Mouse (Mus musculus) testis, postnatal 14 days (tissue): ENCODE data around the gene Epb41l4b.

Experiments used
- DNase-seq: peaks from one replicate; pipeline ENCODE4 v3.0.0; 2021; ENCODE audit warnings: low spot score

Gene Epb41l4b

DNA sequence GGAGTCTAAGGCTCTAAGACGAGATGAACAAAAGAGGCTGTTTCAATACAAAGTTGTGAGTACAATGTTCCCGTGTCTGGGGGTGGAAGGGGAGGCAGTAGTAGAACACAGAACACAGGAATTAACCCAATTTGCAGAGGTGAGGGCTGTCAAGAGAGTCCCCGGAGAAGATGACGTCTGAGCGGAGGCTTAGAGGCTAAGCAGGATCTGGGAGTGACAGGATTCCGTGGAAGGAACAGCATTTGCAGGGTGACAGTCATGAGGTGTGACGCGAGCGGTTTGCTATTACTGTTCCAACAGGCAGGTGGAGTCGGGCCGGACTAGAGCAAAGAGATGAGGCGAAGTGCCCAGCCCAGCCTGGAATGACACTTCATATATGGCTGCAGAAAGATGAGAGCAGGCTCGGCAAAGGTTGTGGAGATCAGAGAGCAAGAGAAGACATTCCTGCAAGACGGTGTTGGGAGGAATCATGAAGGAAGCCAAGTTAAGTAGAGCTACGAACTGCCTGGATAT lies 82.9 kb downstream of the Epb41l4b start:
- no peak for DNase-seq

DNA sequence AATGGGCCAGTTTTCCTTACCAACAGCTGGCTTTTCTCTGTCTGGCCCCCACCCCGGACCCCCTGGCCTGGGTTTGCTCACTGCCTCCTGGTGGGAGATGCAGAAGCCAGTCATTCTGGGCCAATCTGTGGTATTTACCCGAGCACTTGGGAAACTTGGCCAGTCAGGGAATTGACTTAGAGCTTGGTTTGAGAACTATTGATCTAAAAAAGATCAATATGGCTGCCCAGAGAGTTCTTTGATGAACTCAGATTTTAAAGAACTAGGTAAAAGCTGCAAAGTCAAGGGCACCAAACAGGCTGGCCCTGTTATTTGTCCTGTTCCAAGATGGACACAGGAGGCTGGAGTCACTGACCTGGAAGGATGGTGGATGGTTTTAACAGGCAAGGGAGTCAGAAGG lies 84.6 kb downstream of the Epb41l4b start:
- no peak for DNase-seq

DNA sequence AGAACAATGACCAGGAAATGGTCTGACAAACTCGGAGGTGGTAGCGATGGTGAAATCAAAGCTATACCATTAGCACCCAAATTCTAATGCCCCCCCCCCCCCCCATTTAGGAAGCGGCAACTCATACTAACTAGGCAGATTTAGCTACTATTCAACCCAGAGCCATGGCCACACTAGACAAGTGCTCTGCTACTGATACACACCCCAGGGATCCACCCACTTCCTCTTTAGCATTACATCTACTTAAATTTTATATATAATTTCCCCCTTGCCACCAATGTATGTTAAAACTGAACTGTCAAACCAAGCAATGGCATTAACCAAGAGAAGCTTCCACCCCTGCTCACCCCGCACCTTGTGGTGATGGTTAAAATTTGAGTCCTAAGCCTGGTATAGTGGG lies 85.6 kb downstream of the Epb41l4b start:
- no peak for DNase-seq

DNA sequence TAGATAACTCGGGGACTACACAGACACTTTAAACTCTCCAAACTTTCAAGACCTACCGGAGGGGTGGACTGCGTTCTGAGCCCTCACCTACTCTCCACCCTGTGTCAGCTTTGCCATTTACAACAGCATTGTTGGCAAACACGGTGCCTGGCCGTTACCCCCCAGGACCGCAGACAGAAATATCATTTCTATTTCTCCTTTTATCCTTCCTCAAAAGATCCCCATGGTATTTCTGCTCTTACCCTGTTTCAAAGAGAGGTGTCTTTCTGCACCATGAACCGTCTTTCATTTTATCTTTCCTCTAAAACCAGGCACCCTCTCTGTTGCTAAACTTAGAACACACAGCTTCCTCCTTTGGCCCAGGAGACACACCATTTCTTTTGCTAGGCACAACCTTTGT lies 87.6 kb downstream of the Epb41l4b start:
- DNase-seq: no peak

DNA sequence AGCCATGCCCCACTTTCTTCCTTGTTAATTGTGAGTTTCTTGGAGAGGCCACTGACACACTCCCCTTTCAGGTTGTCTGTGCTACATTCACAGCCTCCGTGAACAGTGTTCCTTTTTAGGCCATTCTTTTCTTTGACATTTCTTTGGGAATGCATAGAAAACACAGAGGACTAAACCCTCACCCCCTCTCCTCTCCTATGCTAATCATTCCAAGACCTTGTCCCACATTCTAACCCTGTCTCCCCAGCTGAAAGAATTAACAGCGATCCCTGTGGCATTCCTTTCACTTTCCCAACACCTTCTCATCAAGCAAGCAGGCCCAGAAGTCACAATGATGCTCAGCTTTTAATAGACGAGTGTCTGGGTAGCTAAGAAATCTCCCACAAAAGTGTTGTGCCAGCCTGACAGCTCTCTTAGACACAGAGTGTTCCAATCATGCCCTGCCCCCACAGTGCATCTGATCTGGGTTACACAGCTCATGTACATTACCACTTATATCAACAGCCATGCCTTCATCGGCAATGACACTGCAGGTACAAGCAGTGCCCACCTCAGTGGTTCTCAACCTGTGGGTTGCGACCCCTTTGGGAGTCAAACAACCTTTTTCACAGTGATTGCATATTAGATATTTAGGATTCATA lies 93.8 kb downstream of the Epb41l4b start:
- no peak for DNase-seq

DNA sequence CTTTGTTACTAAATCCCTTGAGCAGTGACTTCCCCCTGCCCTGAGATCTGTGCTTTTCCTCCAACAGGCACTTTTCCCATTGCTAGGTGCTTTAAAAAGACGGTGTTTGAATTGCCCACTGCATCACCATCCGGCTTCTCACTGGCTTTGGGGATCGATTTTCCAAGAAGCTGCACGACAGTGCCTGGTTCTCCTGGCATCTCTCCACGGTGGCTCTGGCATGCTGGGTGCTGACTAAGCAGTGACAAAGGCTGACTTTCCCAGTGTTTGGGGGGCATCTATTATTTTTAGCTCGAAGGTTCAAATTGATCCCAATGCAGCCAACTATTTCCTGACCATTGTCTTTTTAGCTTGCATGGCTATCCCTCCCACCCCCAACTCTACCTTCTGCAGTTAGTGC lies 94.7 kb downstream of the Epb41l4b start:
- DNase-seq: no peak

DNA sequence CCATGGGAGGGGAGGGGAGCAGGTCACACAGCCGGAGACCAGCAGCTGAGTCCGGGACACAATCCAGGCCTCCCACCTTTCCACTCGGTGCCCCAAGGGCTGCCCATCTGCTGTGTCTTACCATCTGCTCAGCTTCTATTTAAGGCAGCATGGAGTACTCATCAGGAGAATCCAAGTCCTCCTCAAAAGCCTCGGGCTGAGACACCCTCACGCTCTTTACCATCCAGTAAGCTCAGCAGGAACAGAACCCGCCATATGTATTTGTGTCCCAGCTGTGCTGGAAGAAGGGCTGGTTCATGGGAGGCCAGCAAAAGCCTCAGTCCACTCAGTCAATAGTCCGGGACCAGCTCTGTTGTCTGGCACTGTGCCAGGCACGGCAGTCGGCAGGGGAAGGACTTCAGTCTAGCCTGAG lies 97.1 kb downstream of the Epb41l4b start:
- no peak for DNase-seq

DNA sequence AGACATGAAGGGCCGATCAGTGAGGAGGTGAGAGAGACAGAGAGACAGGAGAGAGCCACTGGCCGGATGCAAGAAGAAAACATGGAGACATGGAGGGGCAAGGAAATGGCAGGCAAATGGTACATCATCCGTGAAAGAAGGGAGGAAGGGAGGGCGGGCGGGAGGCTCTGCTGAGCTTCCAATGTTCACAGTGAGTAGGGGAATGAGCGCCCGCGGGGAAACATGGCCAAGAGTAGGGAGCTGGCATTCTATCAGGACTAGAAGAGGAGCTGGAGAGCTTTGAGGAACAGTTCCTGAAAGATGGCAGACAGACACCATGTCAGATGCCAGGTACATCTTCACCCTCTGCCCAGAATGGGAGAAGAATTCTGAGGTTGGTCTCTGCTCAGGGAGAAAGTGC lies 99.6 kb downstream of the Epb41l4b start:
- DNase-seq: no peak

DNA sequence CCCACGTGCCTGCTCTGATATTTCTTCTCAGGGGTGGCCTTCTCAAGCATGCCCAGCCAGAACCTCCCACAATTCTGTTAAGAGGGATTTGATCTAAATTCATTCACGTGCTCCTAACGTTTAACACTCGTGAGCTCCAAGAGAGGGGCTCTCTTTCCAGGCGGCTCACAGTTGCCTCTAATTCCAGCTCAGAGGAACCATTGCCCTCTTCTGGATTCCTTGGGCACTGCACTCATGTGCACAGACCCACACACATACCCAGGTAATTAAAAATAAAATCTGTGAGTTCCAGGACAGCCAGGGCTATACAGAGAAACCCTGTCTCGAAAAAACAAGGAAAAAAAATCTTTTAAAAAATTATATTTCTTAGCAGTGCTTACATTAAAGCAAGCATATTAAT lies 101.6 kb downstream of the Epb41l4b start:
- DNase-seq: no peak

DNA sequence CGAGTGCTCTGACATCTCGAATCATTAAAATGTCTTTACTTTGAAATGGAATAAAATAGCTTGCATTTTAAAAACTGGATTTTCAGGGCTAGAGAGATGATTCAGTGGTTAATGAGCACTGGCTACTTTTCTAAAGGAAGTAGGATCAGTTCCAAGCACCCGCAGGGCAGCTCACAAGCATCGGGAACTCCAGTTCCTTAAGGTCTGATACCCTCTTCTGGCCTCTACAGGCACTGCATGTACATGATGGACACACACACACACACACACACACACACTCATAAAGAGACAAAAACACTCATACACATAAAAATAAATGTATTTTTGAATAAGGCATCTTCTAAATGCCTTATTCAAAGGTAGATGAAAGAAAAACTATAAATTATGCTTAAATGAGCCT lies 102.0 kb downstream of the Epb41l4b start:
- no peak for DNase-seq

DNA sequence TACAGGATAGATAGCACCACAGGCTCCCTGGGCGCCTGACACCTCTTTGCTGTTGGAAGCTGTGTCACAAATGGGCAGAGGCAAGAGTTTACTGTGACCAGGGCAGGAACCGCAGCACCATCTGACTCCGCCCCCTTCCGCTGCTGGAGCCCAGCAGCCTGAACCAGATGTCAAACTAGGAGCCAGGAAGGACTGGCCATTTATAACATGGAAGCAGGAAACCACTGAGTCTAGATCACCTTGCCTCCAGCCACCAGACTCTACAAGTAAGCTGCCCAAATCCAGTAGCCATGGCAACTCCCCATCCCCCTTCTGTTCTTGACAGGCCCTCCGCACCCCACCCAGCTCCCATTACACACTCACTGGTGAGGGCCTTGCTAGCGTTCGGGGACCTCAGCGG lies 102.8 kb downstream of the Epb41l4b start:
- DNase-seq: no peak

DNA sequence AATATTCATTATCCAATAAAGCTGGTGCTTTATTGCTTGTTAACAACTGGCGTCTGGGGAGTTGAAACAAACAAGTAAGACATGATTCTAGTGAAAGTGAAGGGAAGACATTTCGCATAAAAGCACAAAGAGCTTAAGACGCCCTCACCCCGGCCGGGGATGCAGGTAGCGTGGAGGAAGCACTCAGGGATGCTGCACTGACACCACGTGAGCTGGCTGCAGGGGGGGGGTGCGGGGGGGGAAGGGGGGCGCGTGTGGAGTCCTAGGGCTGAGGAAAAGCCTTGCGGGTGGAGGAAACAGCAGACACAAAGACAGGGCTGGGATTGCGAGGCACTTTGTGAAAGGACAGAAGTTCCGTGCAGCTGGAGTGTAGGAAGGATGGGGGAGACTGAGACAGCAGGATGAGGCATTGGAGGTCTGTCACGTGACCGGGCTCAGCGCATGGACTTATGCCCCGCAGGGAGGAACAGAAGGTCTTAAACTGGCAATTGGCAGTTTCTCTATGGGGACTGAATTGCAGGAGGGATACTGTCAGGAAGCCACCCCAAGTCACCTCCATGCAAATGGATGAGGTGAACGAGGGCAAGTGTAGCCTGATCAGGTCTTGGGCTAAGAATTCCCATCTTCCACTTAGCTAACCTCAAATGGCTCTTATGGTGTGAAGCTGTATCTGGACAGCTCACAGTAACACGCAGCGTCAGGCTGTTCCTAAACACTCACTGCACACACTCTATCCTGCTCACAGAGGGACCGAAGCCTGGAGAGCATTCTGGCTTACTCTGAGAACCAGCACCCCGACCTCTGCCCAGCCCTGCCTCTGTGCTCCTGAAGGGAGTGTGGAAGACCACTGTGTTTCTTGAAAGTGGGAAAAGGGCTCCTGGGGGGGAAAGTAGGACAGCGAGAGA lies 103.9 kb downstream of the Epb41l4b start:
- DNase-seq: no peak

DNA sequence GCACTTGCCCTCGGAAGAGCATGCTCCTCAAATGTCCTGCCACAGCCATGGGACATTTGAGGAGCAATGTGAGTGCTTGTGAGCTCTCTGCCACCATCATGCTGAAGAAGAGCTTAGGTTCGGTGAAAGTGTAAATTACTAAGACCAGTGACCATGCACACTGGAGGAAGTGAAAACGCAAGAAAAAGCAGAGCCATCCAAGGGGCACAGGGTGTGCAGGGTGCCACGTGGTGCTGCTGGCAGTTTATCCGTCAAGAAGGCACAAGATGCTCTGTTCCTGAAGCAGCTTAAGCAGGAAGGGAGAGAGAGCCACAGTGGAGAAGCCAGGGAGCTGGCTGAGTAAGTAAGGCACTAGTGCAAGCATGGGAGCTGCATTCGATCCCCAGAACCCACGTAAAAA lies 105.7 kb downstream of the Epb41l4b start:
- DNase-seq: no peak

DNA sequence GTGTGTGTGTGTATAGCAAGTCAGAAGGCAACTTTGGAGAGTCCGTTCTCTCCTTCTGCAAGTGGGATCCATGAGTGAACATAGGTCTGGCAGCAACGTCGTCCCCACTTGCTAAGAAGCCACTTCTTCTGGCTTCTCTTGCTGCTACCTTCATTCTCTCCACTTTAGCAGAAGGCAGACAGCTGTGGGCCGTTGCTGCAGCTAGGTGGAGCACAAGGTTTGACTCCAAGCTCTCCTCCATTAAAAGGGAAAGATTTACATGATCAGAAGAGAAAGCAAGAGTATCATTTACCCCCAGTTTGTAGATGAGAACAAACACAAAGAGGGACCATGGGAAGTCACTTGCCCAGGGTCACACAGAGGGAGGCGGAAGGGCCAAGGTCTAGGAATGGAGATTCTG lies 109.1 kb downstream of the Epb41l4b start:
- no peak for DNase-seq

DNA sequence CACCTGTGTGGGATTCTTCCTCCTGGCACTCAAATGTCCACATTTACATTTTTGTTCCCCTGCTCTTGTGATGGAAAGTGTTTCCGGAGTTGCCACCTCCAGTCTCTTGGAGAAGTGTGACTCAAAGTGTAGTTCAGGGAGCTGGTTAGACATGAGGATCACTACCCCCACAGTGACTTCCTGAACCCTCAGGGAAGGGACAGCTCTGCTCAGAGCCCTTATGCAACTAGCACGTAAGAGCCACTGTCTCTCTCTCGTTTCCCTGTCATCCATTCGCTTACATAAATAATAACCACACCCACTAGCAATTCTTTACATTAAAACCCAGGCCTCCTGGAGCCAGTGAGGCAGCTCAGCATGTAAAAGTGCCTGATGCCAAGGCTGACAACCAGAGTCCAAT lies 111.8 kb downstream of the Epb41l4b start:
- DNase-seq: no peak

DNA sequence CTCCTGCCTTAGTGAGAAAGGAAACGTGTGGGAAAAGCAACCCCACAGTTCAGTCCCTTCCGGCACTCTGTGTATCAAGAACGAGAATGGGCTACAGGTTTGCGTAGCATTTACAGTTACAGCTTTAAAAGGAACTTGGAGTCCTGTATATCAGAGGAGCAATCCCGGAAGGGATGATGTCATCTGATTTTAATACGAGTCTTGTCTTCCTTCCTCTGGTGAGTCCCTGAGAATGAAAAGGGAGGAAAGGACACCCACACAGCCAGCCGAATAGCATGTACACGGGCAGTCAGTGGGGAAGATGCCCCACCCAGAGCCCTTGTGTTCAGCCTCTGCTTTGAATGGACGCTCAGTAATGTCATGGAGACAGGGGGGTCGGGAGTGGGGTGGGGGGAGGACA lies 115.3 kb downstream of the Epb41l4b start:
- DNase-seq: no peak

DNA sequence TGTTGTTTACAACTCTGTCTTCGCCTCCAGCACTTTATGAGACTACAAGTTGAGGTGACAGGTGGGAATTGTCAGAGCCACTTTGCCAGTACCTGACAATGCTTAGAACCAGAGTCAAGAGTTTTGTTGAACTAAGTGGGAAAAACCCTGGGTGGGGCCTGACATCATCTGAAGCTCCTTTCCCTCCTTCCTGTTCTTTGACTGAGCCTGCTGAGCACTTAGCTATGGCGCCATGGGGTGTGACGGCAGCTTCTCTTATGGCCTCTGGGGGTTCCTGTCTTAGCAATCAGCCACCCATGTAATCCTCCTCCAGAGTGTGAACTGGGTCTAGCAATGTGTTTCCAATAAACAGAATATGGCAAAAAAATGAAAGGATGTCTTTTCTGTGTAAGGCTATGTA lies 119.7 kb downstream of the Epb41l4b start:
- no peak for DNase-seq

DNA sequence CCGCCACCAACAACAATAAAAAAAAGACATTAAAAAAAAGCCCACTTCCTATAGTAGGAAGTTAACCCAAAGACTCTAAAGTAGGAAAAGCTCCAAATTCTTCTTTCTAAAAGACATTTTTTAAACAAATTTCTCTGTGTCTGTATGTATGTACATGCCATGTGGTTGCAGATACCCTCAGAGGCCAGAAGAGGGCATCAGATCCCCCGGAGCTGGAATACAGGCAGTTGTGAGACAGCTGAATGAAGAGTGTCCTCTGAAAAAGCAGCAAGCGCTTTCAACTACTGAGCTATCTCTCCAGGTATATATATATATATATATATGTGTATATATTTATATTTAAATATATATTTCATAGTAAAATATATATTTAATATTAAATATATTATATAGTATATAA lies 121.9 kb downstream of the Epb41l4b start:
- DNase-seq: no peak

DNA sequence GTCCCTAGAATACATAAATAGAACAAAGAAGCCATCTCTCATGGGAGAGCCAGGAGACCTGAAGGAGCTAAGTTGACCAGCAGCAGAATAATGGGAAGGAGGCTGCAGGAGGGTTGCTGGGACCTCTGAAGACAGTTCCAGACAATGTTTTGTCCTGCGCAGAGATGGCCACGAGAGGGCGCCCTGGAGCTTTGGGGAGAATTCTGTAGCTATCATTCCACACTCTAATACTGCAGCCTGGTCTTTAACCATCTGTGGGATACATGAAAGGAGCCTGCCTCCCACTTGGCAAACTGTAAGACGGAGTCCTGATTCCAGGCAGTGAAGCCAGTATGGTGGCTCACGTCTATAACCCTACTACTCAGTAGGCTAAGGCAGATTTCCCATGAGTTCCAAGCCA lies 126.0 kb downstream of the Epb41l4b start:
- peak; percentile 40 for DNase-seq

DNA sequence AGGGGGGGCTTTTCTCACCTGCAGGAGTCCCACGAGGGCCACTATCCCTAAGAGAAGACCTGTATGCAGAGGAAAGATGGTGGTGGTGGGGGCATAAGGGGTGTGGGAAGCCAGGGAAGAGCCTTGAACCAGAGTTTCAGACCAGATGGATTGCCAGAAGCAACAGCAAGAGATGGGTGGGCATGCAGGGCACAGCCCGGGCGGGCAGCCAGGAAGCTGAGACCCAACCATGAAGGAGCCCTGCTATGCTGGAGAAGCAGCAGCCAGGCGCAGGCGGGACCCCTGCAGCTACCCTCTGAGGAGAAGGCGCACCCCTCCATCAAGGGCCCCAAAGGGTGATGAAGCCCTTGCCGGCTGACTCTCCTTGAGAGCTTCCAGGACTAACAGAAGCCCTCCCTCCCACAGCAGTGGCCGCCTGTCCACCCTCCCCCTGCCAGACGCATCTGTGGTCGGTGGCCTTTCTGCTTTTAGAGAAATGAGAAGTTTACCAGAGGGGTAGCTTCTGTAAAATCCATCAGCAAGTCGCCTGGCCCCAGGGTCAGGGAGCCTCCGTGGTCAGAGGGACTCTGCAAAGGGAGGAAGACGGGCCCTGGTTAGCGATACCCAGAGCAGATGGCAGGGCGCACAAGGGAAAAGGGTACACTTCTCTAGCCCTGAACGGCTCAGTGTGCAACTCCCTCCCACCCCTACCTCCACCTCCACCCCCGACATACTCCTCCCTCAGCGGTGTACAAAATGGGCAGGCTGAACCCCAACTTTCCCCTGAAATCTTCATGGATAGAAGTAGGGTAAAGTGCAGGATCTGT lies 126.7 kb downstream of the Epb41l4b start:
- DNase-seq: no peak

DNA sequence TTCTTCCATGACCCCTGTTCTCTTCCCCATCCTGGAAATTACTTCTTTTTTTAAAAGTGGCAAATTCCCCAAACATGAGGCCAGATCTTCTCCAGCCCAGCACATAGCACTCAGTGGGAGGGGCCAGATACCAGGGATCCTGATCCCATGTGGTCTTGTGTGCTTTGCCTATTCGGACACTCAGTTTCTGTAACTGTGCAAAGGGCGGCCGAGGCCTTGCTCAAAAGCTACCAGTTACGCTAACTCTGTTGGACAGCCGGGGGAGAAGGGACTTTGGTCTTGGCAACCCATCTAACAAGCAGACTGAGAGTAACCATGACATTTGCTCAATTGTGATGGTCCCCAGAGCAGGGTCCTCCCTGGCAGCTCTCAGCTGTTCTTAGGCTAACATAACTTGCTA lies 128.2 kb downstream of the Epb41l4b start:
- no peak for DNase-seq

DNA sequence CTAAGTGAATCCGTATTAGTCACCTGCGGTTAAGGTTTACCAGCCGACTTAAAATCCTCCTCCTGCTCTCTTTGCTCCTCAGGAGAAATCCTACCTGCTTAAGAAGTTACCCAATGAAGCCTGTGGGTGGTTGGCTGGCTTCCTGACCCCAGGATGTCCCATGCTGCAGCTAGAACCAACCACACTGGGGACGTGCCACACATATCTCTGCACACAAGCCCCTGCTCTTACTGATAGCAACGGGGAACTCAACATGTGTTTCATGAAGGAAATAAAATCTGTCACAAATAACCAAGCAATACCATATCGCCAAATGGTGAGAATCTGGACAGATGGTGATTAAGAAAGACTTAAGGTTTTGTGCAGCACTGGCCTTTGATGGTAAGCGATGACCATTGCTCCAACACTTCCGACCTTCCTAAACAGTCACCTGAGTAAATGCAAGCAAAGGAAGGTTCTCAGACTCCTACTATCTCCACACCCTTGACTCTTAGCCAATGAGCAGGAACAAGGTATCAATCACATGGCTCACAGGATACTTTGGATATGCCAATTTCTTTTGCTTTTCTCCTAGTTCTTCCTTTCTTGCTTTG lies 131.7 kb downstream of the Epb41l4b start:
- DNase-seq: no peak
